Mouse (Mus musculus) kidney, embryonic 14.5 days (tissue): ENCODE results near the gene Pld5. TPM values are rescaled to one million over a fixed set of nuclear protein-coding genes. Genes with fewer than 3 reads are reported as not detected.

Experiments
- ATAC-seq: fragments of 200-750 bp; cut with Nextera tagmentation; 2 replicates; pipeline ENCODE4 v1.8.0; 2017; ENCODE audit warnings: moderate number of reproducible peaks, mild to moderate bottlenecking, moderate TSS enrichment, moderate library complexity; ENCODE audit not compliant: low FRiP score, low TSS enrichment
- H3K27ac ChIP-seq: fragments of 300-500 bp; sonication (generic); 2 replicates; pipeline ENCODE4 v1.5.1; 2014; ENCODE audit warnings: low read depth, mild to moderate bottlenecking, low read length, moderate library complexity, mixed read lengths
- H3K27me3 ChIP-seq: fragments of 300-500 bp; sonication (generic); 2 replicates; pipeline ENCODE4 v1.6.1; 2014; ENCODE audit warnings: mild to moderate bottlenecking, low read length; ENCODE audit not compliant: control insufficient read depth, insufficient read depth
- H3K36me3 ChIP-seq: fragments of 300-500 bp; sonication (generic); 2 replicates; pipeline ENCODE4 v1.6.1; 2014; ENCODE audit warnings: low read length, mixed read lengths; ENCODE audit not compliant: control insufficient read depth, insufficient read depth
- H3K4me1 ChIP-seq: fragments of 300-500 bp; sonication (generic); 2 replicates; pipeline ENCODE4 v1.6.1; 2014; ENCODE audit warnings: low read length, mixed read lengths; ENCODE audit not compliant: control insufficient read depth, insufficient read depth
- H3K4me2 ChIP-seq: fragments of 300-500 bp; sonication (generic); replicated peaks from 2 replicates; pipeline ENCODE4 v1.6.1; 2014; ENCODE audit warnings: low read depth, mild to moderate bottlenecking, low read length
- H3K4me3 ChIP-seq: fragments of 300-500 bp; sonication (generic); 2 replicates; pipeline ENCODE4 v1.5.1; 2014; ENCODE audit warnings: mild to moderate bottlenecking, low read length
- H3K9ac ChIP-seq: fragments of 300-500 bp; sonication (generic); 2 replicates; pipeline ENCODE4 v1.6.1; 2014; ENCODE audit warnings: low read depth, mild to moderate bottlenecking, low read length, moderate library complexity
- H3K9me3 ChIP-seq: fragments of 300-500 bp; sonication (generic); 2 replicates; pipeline ENCODE4 v1.6.1; 2016; ENCODE audit warnings: low read length; ENCODE audit not compliant: control insufficient read depth
- WGBS: fragments of 180-500 bp; shearing (Covaris S2); extraction: QIAGEN DNeasy Blood & Tissue Kit; methylation state at CpG from one replicate; pipeline ENCODE4 v1.1.7; 2014; 5-methylcytosine and 5-hydroxymethylcytosine counted together
- polyA plus RNA-seq: library from polyadenylated mRNA; unstranded; fragments of >200 nt; fragmentation: Nextera tagmentation; extraction: Ambion mirVana; gene quantifications from 2 replicates; pipeline ENCODE4 v1.2.1, GENCODE M21; 2014

The Pld5 gene
- polyA plus RNA-seq, 1 experiment from 2014 or later, result 2.0 TPM

- Histone ChIP-seq H3K36me3 (no peaks in the 10 kb centered on the region), H3K4me2 (no peak overlapping the region), H3K4me3 (no peak overlapping the region), H3K9me3 (no peaks in the 10 kb centered on the region), H3K9ac (no peak overlapping the region), H3K27ac (no peak overlapping the region), H3K4me1 (no peaks in the 10 kb centered on the region), H3K27me3 (no peaks in the 10 kb centered on the region)
- WGBS, result 86% methylated on average over 4 of the region's 4 CpGs
- ATAC-seq, result no peak
Measured at GRCm38 (mm10) chr1:176196341-176196740, 78.8 kb downstream of the Pld5 start.

GRCm38 (mm10) chr1:176194727-176195126 is 80.4 kb downstream of the Pld5 start:
- H3K4me1 ChIP-seq, result no peaks in the 10 kb centered on the region

GRCm38 (mm10) chr1:176183991-176184390 is 91.1 kb downstream of the Pld5 start:
- Histone ChIP-seq H3K4me2 (no peak overlapping the region), H3K4me3 (no peak overlapping the region), H3K27ac (no peak overlapping the region), H3K9ac (no peak overlapping the region), H3K4me1 (no peaks in the 10 kb centered on the region), H3K27me3 (no peaks in the 10 kb centered on the region), H3K36me3 (no peaks in the 10 kb centered on the region), H3K9me3 (no peaks in the 10 kb centered on the region)
- ATAC-seq, result no peak
- 74% methylated on average over 6 of the region's 6 CpGs for WGBS

More at GRCm38 (mm10) chr1:176194727-176195126, 80.4 kb downstream of the Pld5 start:
- ATAC-seq, result no peak
- H3K9ac ChIP-seq, result no peak overlapping the region
- no peaks in the 10 kb centered on the region for H3K9me3 ChIP-seq
- no peaks in the 10 kb centered on the region for H3K36me3 ChIP-seq
- no peak overlapping the region for H3K27ac ChIP-seq
- WGBS, result 84% methylated on average over 2 of the region's 2 CpGs
- H3K4me2 ChIP-seq, result no peak overlapping the region
- H3K27me3 ChIP-seq, result no peaks in the 10 kb centered on the region
- H3K4me3 ChIP-seq, result no peak overlapping the region

- 69% methylated on average over 1 of the region's 1 CpGs for WGBS
Measured at GRCm38 (mm10) chr1:176174971-176175370, 100.1 kb downstream of the Pld5 start.

GRCm38 (mm10) chr1:176167784-176168183 is 107.3 kb downstream of the Pld5 start:
- ATAC-seq, result no peak
- H3K4me1 ChIP-seq, result no peaks in the 10 kb centered on the region
- H3K36me3 ChIP-seq, result no peaks in the 10 kb centered on the region
- no peak overlapping the region for H3K27ac ChIP-seq
- no peak overlapping the region for H3K4me3 ChIP-seq
- H3K27me3 ChIP-seq, result no peaks in the 10 kb centered on the region
- no peak overlapping the region for H3K9ac ChIP-seq
- H3K4me2 ChIP-seq, result no peak overlapping the region
- 65% methylated on average over 5 of the region's 5 CpGs for WGBS
- H3K9me3 ChIP-seq, result no peaks in the 10 kb centered on the region

More at GRCm38 (mm10) chr1:176174971-176175370, 100.1 kb downstream of the Pld5 start:
- no peak for ATAC-seq
- H3K27ac ChIP-seq, result no peak overlapping the region
- no peaks in the 10 kb centered on the region for H3K27me3 ChIP-seq
- H3K4me2 ChIP-seq, result no peak overlapping the region
- no peak overlapping the region for H3K9ac ChIP-seq
- H3K4me1 ChIP-seq, result no peaks in the 10 kb centered on the region
- H3K4me3 ChIP-seq, result no peak overlapping the region
- no peaks in the 10 kb centered on the region for H3K36me3 ChIP-seq
- no peaks in the 10 kb centered on the region for H3K9me3 ChIP-seq

- H3K9ac ChIP-seq, result no peak overlapping the region
- no peaks in the 10 kb centered on the region for H3K36me3 ChIP-seq
- no peaks in the 10 kb centered on the region for H3K9me3 ChIP-seq
- no peak overlapping the region for H3K27ac ChIP-seq
- H3K4me2 ChIP-seq, result no peak overlapping the region
- H3K4me3 ChIP-seq, result no peak overlapping the region
- 83% methylated on average over 2 of the region's 2 CpGs for WGBS
- H3K27me3 ChIP-seq, result no peaks in the 10 kb centered on the region
- no peak for ATAC-seq
- H3K4me1 ChIP-seq, result no peaks in the 10 kb centered on the region
Measured at GRCm38 (mm10) chr1:176167114-176167513, 108.0 kb downstream of the Pld5 start.

GRCm38 (mm10) chr1:176145306-176145705 is 129.8 kb downstream of the Pld5 start:
- ATAC-seq, result no peak
- Histone ChIP-seq H3K27ac (no peak overlapping the region), H3K9me3 (peaks cover 9% of the 10 kb centered on the region; the same call in 1 of the 2 replicates), H3K4me1 (no peaks in the 10 kb centered on the region), H3K4me2 (no peak overlapping the region), H3K9ac (no peak overlapping the region), H3K4me3 (no peak overlapping the region), H3K36me3 (no peaks in the 10 kb centered on the region), H3K27me3 (no peaks in the 10 kb centered on the region)
- 79% methylated on average over 6 of the region's 6 CpGs for WGBS

GRCm38 (mm10) chr1:176134379-176134778 is 140.7 kb downstream of the Pld5 start:
- whole genome bisulfite sequencing, result 89% methylated on average over 8 of the region's 8 CpGs
- no peaks in the 10 kb centered on the region for H3K9me3 ChIP-seq

GRCm38 (mm10) chr1:176125771-176126170 is 149.3 kb downstream of the Pld5 start:
- no peak overlapping the region for H3K27ac ChIP-seq
- 81% methylated on average over 2 of the region's 2 CpGs for WGBS
- H3K4me1 ChIP-seq, result no peaks in the 10 kb centered on the region
- no peaks in the 10 kb centered on the region for H3K27me3 ChIP-seq
- no peaks in the 10 kb centered on the region for H3K9me3 ChIP-seq
- no peak overlapping the region for H3K4me2 ChIP-seq
- H3K4me3 ChIP-seq, result no peak overlapping the region
- no peak overlapping the region for H3K9ac ChIP-seq
- no peak for ATAC-seq
- no peaks in the 10 kb centered on the region for H3K36me3 ChIP-seq

More at GRCm38 (mm10) chr1:176134379-176134778, 140.7 kb downstream of the Pld5 start:
- Histone ChIP-seq H3K4me3 (no peak overlapping the region), H3K27me3 (no peaks in the 10 kb centered on the region), H3K27ac (no peak overlapping the region), H3K36me3 (no peaks in the 10 kb centered on the region), H3K4me1 (no peaks in the 10 kb centered on the region; the same call in 1 of the 2 replicates), H3K9ac (no peak overlapping the region), H3K4me2 (no peak overlapping the region)
- no peak for ATAC-seq
